Mouse (Mus musculus) lung, adult 2 months (tissue): ENCODE data around the gene Csrnp1. TPM values are rescaled to one million over a fixed set of nuclear protein-coding genes. Genes with fewer than 3 reads are reported as not detected.

ENCODE experiments used
- DNase-seq: peaks from one replicate; pipeline ENCODE4 v3.0.0; 2022
- H3K4me1 ChIP-seq: fragments of 200-500 bp; 2 replicates; pipeline ENCODE4 v1.6.1; 2011; ENCODE audit warnings: low read length; ENCODE audit not compliant: control insufficient read depth, insufficient read depth
- H3K4me3 ChIP-seq: fragments of 200-500 bp; replicated peaks from 2 replicates; pipeline ENCODE3; 2011; ENCODE audit warnings: low read depth, mild to moderate bottlenecking, control low read depth, low read length; ENCODE audit errors: extremely low read depth
- CTCF ChIP-seq: fragments of 200-500 bp; IDR thresholded peaks from 2 replicates; pipeline ENCODE4 v1.5.1; 2011; ENCODE audit warnings: mild to moderate bottlenecking, low read length, control low read depth; ENCODE audit not compliant: insufficient read depth
- POLR2A ChIP-seq: fragments of 200-500 bp; IDR thresholded peaks from 2 replicates; pipeline ENCODE4 v1.6.1; 2011; ENCODE audit warnings: low read depth, mild to moderate bottlenecking, control low read depth, low read length, borderline replicate concordance; ENCODE audit errors: extremely low read depth
- WGBS: fragments of 180-500 bp; shearing (Covaris S2); methylation state at CpG from one replicate; pipeline ENCODE4 v1.1.7; 2018; 5-methylcytosine and 5-hydroxymethylcytosine counted together
- polyA plus RNA-seq: library from polyadenylated mRNA; depleted of rRNA; stranded (reverse); fragments of >200 nt; gene quantifications from 2 replicates; pipeline ENCODE4 v1.2.3, GENCODE M21; 2012

Csrnp1 gene
- polyA plus RNA-seq, 1 experiment, result 53.3 TPM

DNA sequence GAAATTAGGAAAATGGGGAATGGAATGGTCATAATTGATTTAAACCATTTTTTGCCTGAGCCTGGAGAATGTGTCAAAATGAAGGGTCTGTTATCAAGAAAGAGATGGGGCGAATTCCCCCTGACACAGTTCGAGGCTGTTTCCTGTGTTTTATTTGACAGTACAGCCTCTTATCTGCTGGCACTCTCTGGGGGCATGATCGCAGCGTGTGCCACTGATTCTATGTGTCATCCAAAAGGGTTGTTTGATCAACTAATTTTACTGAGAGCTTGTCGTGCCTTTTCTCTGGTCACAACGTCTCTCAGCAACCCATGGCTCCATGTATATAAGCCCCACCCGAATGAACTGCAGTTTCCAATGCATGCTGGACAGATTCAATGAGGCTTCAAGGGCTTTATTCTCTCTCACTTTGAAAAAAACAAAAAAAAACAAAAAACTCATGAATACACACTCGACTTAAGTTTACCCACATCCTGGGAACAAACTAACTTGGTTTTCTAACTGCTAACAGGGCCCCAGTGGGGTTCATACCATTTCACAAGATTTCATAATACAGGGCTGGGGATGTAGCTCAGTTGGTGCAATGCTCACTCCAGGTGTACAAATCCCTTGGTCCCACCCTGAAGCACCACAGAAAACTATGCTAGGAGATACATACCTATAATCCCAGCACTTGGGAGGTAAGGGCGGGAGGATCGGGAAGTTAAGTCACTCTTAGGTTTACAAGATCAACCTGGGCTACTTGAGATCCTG, 8.8 kb upstream of the Csrnp1 start:
- DNase-seq, result no peak
- H3K4me3 ChIP-seq, result no peak overlapping the region
- no peaks in the 10 kb centered on the region for H3K4me1 ChIP-seq
- WGBS, result 63% methylated on average over 10 of the region's 10 CpGs
- TF ChIP-seq CTCF, result no peak
- TF ChIP-seq POLR2A, result no peak

DNA sequence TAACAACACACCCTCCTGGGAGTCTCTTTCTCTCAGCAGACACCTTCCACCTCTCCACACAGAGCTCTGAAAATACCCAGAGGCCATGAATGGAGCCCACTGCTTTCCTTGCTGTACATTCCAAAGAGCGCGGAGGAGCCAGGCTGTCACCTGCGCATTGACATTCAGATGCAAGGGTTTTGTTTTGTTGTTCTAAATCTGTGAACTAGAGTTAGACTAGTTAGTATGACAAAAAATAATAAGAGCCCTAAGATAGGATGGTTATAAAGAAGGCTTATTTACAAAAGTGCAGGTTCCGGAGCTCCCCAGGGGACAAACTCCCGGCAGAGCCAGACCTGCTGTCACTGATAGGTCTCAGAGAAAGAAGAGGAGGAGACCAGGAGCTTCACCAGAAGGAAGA, 6.9 kb upstream of the Csrnp1 start:
- no peak for TF ChIP-seq POLR2A
- no peak for TF ChIP-seq CTCF
- WGBS, result 58% methylated on average over 5 of the region's 5 CpGs
- DNase-seq, result no peak
- Histone ChIP-seq H3K4me3 (no peak overlapping the region), H3K4me1 (no peaks in the 10 kb centered on the region)

DNA sequence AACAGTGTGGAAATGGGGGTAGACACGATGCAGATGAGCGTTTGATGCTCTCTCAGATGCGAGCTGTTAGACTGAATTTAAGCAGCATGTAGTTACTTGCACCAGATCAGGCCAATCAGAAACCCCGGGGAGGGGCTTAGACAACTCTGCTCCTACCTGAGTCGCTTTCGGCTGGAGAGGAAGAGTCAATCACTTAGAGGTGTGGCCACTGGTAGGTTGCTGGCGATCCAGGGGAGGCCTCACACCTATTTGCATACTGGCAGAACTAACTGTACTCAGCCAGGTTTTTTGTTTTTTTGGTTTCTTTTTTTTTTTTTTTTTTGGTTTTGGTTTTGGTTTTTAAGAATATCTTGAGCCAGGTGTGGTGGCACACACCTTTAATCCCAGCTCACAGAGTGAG, 3.8 kb upstream of the Csrnp1 start:
- Histone ChIP-seq H3K4me1 (peaks cover 2% of the 10 kb centered on the region; the same call in 1 of the 2 replicates), H3K4me3 (no peak overlapping the region)
- no peak for DNase-seq
- TF ChIP-seq CTCF, result no peak
- no peak for TF ChIP-seq POLR2A
- 61% methylated on average over 7 of the region's 7 CpGs for WGBS

DNA sequence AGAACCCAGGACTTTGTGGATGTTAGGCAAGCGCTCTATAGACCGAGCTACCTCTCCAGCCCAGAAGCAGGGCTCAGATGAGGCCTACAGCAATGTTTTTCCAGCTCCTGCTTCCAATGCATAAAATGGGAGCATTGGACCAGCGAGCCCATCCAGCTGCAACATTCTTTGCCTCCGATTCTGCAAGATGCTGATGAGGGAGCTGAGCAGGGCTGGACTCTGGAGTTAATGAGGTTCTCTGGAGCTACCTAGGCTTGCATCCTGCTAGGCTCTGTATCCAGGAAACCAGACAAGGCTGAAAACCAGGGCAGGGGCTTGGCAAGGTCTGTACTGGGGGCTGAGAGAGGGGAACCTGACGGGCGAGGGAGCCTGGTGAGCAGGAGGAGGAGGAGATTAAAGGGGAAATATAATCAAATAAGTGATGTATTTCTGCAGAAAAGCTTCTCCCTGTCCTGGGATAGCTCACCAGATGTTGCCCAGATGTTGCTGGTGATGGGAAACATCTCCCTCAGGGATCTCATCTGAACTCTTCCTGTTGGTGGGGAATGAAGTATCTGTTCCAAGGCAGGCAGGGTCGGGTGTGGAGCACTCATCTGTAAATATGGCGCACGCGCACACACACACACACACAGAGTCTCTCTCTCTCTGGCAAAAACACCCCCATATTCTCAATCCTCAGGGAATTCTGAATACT, 1.6 kb upstream of the Csrnp1 start:
- 81% methylated on average over 10 of the region's 10 CpGs for WGBS
- TF ChIP-seq POLR2A, result no peak
- TF ChIP-seq CTCF, result no peak
- DNase-seq, result no peak
- Histone ChIP-seq H3K4me3 (no peak overlapping the region), H3K4me1 (peaks cover 7% of the 10 kb centered on the region)

DNA sequence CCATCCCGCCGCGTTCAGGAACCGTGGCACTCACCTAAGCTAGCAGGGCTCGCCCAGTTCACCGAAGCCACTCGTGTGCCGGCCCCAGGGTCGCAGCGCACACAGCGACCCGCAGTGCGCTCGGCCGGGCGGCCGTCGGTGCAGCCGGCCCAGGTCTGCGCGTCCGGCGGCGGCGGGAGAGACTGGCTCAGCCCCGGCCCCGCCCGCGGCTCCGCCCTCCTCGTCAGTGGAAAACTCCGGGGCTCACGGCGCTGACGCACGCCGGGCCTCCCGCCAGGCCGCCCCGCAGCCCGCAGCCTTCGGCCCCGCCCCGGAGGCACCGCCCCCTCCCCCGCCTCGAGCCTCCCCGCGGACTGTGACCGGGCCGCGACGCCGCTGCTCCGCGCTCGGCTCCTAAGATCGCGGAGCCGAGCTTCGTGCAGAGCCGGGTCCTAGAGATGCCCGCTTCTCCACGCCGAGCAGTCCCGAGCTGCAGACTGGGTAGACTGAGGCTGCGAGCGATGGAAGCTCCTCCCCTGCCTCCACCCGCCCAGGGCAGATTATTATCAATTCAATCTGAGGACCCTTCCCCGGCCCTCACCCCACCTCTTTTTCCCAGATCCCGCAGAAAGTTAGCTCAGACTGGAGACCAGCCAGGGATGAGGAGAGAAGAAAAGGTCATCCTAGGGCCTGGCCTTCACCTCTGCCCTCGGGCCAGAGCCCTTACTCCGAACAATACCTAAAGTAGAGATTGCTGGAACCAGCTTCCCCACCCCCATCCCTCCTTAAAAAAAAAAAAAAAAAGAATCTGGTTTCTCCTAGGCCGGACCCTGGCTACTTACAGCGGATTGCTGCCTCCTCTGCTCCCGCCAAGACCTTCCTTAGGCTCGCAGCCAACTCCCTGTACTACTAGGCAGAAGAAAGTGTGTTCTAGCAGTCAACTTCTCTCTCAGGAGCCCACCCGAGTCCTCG, 598 bp downstream of the Csrnp1 start:
- Histone ChIP-seq H3K4me1 (peaks cover 22% of the 10 kb centered on the region), H3K4me3 (peak overlapping the region; percentile 99)
- peak; percentile 91 for DNase-seq
- 3% methylated on average over 58 of the region's 79 CpGs for WGBS
- TF ChIP-seq POLR2A (peak; percentile 95), CTCF (no peak)

DNA sequence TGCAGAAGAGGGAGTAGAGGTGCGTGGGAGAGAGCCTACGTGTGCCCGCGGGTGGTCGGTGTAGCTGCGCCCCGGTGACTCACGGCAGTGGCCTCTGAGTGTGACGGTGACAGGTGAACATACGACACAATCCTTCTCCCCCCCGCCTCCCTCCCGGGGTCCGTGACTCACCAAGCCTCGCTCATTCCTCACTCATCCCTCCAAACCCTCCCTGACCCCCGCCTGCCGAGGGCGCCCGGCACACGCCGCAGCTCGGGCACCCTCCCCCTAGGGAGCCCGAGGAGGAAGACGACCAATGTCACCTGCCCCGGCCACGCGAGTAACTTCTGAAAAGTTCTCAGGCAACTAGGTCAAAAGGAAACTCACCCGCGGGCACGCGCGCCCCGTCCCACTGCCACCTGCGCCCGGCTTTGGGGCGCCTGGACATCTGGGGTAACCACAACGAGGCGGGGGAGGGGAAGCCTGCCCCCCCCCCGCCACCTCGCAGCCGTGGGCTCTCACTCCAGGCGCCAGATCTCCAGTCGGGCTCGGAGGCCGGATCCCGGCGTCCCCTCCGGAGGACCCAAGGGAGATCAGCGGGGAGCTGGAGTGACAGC, 1.4 kb downstream of the Csrnp1 start:
- peak; percentile 7; the same call in 1 of the 2 replicates for TF ChIP-seq POLR2A
- no peak for TF ChIP-seq CTCF
- Histone ChIP-seq H3K4me3 (peak overlapping the region; percentile 99), H3K4me1 (peaks cover 29% of the 10 kb centered on the region)
- WGBS, result 1% methylated on average over 47 of the region's 48 CpGs
- DNase-seq, result peak; percentile 69

DNA sequence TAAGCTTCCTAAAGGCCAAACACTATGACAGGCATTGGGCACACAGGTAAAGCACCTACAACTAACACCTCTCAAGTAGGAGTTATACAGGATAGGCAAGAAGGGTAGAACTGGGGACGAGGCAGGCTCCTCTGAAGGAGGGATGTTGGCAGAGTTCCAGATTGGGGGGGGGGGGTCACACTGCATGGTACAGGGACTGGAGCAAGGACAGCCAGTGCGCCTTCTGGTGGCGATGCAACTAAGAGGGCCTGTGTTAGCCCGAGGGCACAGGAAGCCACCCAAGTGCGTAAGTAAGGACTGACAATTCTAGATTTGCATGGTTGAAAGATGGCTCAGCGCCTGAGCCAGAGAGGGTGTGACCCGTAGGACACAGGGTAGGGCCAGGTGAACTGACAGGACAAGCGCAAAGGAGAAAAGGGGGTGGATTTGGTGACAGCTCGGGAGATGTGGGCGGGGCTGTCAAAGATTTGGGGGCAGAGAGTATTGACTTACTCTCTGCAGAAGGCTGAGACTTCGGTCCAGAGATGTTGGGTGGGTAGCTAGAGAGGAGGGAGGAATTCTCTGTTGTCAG, 2.1 kb downstream of the Csrnp1 start:
- DNase-seq, result peak; percentile 66
- TF ChIP-seq CTCF (peak; percentile 55), POLR2A (peak; percentile 61; the same call in 1 of the 2 replicates)
- WGBS, result under 1% methylated on average over 11 of the region's 11 CpGs
- Histone ChIP-seq H3K4me3 (peak overlapping the region; percentile 99), H3K4me1 (peaks cover 36% of the 10 kb centered on the region)

DNA sequence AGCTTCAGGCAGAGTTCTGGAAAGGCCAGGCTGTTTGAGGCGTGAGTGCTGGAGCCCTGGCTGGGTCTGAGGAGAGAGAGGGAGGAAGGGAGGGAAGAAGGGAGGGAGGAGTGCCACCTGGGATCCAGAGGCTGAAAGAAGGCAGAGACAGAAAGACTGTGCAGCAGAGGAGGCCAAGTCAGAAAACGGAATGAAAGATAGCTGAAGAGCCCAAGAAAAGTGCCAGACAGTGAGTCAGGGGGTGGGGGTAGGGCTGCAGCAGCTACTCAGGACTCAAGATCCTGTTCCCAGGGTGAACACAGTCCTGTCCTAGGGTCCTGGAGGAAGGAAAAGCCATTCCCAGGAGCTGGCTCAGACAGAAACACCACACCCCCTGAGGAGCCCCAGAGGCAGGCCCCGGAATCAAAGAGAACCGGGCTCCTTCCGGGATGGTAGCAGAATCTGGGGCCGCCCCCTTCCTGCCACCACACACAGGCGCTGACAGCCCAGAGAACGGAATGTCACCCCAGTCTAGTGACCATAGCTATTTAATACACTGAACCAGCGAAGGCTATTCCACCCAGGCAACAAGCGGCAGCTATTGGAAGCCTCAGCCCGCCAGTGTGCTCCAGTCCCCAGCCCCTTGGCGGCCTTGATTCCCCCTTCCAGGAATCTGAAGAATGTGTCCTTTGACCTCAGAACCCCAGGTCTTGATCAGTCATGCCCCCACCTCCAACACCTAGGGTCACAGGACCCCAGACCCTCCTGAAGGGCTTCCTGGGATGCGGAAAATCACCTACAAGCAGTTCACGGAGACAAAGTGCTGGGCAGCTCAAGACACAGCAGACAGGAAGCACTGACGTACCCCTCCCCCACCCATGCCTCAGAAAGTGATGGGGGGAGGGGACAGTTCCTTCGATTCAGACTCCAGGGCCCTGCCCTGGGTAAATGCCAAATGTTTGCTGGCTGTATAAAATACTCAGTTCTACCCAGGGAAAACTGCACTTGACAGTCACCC, 3.0 kb downstream of the Csrnp1 start:
- peak; percentile 43; the same call in 1 of the 2 replicates for TF ChIP-seq POLR2A
- TF ChIP-seq CTCF, result no peak
- Histone ChIP-seq H3K4me1 (peaks cover 45% of the 10 kb centered on the region), H3K4me3 (peak overlapping the region; percentile 99)
- 2% methylated on average over 16 of the region's 16 CpGs for WGBS
- peak; percentile 70 for DNase-seq
